In the genomic region with DNA sequence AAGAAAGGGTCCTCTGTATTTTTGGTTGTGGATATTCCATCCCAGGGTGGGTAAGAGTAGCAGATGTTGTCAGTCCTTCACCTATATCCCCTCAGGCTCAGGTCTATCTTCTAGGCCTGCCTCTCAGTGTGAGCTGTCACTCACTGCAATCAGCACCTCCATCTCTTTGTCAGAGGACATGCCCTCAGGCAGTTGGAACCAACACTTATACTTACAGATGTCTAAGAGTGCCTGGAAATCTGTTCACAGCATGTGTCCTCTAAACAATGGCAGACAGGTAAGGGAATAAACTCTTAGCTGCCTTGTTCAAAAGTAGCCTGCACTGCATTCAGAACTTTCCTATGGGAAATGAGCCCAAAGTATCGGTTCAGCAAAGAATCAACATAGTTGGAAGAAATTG, we compare ENCODE assay signal across 17 mouse cellular contexts.
"Had no signal": no experiment of that assay in that cellular context is flagged by ENCODE, and none has a peak within 500 bp of the region (broad histone marks: within the 10 kb centered on the region; RNA-seq: fewer than 3 reads in every experiment).

No protein-coding gene starts in this region.

- DNase-seq: gastrocnemius, adult 2 months; gastrocnemius, postnatal 10 days; gastrocnemius, postnatal 25 days; heart, adult 18-20 months; heart, postnatal 10 days; heart, postnatal 4 days; kidney, adult 18-20 months; kidney, adult 8-10 months; kidney, postnatal 10 days; kidney, postnatal 25 days; kidney, postnatal 4 days; liver; liver, embryonic 13.5 days had no signal

- ATAC-seq: hindbrain, embryonic 16.5 days; inflammation-experienced regulatory T-cells, adult 6 months; intestine, embryonic 15.5 days; intestine, postnatal 0 days had no signal
